Mouse (Mus musculus) CD4-positive, CD25-positive, alpha-beta regulatory T cell, adult 2 months (primary cell): ENCODE data around the gene Map4k5.

ENCODE experiments used
- DNase-seq: peaks from one replicate; pipeline ENCODE4 v3.0.0-alpha.2; 2012; ENCODE audit warnings: low read depth, low spot score

Map4k5 gene

DNA sequence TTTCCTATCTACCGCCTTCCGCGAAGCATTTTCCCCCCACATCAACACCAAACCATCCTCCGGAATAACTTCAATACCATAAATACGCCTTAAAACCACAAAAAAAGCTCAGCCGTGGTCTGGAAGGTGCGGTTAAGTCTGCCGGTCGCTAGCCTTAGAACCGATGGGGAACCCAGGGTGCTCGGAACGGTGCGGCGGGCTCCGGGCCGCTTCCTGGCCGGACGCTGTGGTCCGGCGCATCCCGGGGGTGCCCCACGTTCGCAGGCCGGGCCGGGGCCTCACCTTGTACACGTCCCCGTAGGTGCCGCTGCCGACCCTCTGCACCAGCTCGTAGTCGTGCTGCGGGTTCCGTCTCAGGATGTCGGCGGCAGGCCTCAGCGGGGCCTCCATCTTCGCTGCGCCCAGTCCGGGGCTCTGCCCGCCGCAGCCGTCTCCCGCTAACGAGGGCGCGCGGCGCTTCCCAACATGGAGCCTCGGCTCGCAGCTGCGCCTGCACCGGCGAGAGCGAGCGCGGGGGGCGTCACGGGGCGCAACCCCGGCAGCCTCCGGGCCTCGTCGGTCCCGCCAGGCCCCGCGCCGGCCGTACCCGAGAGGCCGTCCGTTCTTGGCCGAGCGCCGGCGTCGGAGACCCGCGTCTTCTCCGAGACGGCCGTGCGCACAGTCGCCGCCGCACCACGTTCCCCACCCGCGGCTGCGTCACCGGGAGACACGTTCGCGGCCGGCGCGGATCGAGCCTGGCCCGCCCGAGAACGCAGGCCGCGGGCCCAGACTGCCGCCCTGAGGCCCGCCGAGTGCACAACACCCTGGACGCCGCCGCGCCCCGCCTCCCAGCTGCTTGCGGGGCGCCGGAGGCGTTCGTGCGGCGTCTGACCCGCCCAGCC, at the start of gene Map4k5, which contains the start of gene Atl1:
Map4k5 (minus strand) TSS at position 830 of the 881 bp plus-strand sequence.
Atl1 (plus strand) TSS at position 244 of the 881 bp plus-strand sequence.
- peak; percentile 91 for DNase-seq

DNA sequence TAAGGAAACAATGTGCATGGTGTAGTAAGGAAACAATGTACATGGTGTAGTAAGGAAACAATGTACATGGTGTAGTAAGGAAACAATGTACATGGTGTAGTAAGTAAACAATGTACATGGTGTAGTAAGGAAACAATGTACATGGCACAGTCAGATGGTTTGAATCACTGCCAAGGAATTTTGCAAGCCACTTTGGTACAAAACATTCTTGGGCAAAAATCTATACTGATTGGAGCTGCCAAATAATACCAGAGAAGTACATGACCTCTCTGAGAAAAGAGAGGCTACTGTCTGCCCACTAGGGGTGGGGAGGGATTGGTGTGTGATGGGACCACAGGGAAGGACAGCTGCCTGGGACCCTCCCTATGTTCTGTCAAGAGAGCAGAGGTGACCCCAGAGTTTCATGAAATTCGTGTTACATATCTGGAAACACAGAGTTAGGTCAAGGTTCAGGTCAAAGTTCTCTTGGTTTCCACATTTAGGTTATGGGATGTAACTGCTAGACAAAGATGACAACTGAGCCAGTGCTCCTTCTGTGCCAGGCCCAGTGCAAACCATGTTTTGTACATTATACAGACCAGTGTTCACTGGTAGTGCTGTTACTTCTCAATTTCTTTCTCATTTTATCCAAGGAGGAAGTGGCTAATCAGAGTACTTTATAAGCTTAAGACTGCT, 48.8 kb upstream of the Map4k5 start:
- no peak for DNase-seq

DNA sequence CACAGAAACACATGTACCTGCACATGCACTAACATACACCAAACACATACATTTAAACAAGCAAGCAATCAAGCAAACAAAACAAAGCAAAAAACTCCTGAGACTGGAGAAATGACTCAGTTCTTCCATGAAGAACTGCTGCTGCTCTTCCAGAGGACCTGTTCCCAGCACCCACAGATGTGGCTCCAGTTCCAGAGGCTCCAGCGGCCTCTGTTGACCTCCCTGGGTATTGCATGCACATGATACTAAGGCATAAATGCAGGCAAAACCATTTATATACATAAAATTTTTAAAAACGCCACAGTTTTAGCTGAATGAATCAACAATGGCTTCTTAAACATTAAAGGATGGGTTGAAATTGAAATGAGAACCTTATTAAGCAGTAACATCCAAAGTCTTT, 46.3 kb upstream of the Map4k5 start:
- DNase-seq = peak; percentile 11

DNA sequence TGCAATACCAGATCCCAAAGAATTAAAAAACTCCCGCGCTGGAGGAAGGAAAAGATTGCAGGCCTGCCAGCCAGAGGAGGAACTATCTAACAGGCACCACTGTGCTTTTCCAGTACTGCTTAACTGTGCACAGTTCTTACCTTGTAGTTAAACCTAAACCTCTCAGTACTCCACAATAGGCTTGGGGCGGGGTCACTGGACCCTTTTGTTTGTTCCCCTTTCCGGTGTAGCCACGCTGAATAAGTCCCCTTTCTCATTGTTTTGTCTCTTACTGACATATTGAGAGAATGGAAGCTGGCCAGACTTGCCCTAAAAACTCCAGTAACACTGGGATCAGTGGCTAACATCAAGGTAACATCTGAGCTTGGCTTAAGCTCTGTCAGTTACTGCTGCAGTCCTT, 44.7 kb upstream of the Map4k5 start:
- DNase-seq = no peak

DNA sequence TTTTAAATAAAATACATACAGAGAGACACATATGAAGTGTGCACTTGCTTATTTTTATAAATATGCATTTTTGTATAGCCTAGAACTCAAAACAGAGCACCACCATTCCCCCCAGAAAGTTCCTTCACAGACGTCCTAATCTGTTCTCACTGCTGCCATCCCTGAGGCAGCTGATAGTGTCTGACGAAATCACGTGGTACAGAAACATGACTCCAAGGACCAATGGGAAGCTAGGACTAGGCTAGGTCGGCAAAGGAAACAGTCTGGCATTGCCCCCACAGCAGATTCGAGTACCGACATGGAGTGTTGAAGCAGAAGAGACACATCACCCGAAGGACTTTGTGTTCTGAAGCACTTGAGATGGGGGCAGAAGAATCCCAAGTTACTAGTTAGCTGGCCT, 33.7 kb upstream of the Map4k5 start:
- DNase-seq = no peak

DNA sequence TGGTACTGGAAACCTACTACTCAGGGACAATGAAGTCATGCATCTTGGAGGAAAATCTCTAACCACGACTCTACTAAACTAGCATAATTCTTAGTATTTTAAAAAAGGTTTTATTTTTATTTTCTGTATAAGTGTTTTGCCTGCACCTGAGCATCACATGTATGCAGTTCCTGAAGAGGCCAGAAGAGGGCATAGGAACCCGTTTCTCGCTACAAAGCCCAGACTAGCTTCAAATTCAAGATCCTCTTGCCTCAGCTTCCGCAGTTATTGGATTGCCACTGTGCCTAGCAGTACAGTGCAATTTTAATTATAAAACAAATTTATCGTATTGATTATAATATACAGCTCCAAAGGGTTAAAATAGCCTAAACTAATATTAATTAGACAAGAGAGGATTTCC, 31.0 kb upstream of the Map4k5 start:
- peak; percentile 80 for DNase-seq

DNA sequence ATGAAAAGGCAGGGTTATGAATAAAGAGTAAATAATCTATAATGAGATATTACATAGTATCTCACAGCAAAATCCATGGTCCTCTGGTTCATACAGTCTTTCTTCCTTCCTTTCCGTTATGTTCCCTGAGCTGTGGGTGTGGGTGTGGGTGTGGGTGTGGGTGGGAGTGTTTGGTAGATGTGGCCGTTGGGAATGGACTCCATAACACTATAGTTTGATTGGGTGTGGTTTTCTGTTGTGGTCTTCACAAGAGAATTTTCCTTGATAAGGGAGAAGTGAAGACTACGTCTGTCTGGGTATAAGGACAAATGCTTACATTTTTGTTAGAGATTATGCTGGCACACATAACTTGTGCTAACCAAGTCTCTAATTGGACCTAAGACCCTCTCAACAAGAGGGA, 30.6 kb upstream of the Map4k5 start:
- no peak for DNase-seq

DNA sequence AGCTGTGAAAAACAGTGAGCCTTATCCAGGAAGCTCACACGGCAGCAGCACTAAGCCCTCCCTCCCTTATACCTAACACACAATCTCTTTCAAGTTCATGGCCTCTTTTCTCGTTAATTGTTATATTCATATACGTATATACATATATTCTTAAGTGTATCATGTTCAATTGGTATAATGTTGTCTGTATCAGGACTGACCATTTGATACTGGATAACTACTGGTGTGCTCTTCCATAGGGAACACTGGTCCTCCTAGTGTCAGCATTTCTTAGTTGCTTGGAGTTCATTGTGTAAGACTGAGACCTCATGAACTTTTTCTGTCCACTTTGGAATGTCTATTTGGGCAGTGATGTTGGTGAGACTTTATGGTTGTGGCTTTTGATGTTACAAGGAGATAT, 30.1 kb upstream of the Map4k5 start:
- DNase-seq = no peak

DNA sequence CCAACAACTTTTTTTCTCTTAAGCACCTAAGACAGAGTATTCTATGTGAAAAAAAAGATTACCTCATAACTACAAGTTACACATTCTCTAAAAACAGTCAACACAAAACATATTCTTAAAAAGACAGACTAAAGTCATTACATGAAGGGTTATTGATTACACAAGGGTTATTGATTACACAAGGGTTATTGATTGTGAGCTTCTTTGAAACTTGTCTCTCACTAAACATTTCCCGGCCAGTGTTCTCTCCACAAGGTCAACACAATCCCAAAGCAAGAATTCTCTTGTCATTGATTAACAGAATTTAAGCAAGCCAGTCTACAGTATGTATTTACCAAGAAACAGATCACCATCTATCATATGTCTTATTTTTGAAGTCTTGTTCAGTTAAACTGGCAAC, 29.1 kb upstream of the Map4k5 start:
- DNase-seq = no peak

DNA sequence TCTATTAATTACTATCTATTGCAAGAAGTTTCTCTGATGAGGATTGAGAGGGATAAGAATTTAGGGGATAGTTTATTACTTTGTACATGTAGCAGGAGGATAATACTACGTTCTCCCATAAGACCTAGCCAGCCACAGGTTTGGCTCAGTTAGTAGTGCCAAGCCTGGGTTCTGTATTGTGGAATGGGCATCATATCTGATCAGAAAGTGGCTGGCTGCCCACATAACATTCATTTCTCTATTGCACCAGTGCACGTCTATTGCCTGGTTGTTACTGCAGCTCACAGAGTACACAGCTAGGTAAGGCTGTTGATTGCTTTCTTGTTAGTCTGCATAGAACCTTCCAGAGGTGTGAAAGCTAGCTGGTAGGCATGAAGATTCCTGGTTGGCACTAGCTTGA, 24.9 kb upstream of the Map4k5 start:
- DNase-seq = no peak

DNA sequence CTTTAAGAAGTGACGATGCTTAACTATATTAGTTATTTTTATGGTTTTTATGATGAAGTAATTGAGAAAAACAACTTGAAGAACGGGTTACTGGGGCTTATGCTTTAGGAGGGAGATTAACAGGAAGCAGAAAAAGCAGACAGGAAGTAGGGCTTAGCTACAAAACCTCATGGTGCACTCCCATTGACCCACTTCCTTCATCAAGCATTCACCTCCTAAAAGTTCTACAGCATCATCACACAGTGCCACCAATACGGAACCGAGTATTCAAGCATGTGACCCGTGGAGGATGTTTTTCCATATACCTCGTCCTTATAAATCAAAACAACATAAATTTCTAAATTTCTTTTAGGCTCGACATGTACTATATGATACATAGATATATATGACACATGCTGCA, 19.7 kb upstream of the Map4k5 start:
- peak; percentile 25 for DNase-seq

DNA sequence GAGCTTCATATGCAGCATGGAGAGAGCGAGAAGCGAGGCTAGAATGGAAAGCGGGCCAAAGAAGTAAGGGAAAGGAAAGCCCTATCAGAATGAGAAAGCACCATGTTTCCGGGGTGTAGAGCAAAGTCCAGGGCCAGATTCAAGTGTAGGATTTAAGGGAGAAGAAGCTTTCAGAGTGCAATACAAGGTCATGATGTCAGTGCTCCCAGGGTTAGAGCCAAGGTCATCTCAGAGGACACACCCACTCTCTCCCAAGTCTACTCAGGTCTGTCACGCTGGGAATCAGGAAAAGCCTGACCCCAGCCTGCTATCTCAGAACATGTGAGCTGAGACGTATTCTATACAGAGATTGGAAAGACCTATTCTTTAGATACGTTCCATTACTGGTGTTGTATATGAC, 18.9 kb upstream of the Map4k5 start:
- no peak for DNase-seq

DNA sequence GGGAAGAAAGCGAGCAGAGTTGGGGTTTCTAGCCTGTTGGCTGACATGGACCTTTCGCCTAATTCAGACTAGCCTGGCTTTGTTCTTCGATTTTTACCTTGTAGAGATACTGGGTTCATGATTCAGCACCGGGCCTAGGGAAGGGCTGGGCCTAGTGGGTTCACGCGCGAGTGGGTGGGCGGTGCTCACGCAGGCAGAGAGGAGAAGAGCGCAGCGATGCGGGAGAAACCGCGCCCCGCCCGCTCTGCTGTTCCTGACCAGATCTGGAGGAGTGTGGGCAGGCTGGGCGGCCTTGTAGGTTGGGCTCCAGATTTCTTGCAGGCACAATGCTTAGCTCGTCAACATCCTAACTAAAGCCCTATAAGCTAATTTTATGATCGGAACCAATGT, 15.5 kb upstream of the Map4k5 start:
- DNase-seq = no peak

DNA sequence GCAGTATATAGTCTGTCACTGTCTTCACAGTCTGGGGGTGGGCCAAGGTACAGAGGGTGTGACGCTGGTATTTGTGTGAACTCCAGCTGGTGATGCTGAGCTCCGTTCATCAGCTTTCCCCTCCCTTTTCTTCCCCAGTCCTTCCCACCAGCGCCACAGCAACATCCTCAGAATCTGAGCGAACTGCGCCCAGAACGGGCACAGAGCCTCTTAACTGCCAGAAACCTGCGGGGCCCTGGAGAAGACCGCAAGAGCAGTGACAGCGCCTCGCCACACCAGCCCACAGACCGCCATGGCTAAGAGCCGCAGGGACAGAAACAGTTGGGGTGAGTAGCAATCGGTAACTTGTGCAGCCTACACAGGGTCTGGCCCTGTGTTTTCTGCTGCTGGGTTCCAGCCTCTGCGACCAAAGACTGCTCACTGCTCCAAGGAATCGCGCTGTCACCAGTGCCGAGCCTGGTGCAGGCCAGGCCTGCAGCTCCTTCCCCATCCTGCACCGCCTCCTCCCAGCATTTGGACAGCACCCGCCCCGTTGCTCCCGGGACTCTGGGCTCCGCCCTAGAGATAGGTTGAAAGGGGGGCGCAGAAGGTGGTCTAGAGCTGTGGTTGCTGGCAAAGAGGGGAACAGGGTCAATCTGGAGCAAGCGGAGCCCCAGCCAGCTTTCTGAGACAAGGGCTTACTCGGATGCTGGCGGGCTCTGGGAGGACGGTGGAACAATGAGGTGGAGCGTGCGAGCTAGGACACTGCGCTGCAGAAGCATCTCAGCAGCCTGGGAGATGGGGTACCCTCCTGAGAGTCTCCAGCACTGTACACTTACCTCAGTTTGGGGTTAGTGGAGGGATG, 14.9 kb upstream of the Map4k5 start:
- no peak for DNase-seq

DNA sequence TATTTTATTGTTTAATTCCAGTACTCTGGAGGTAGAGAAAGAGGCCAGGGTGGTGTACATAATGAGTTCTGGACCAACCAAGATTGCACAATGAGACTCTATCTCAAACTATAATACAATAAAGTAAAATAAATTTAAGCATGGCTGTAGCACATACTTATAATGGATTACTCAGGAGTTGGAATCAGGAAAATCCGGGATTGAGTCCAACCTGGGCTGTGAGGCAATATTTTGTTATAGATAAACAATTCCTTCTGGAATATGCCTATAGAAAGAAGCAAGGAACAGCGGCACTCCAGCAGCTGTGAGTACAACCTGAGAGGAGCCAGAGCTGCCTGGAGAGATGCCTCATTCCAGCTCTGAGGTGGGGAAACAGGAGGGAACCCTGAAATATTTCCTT, 12.0 kb upstream of the Map4k5 start:
- no peak for DNase-seq

DNA sequence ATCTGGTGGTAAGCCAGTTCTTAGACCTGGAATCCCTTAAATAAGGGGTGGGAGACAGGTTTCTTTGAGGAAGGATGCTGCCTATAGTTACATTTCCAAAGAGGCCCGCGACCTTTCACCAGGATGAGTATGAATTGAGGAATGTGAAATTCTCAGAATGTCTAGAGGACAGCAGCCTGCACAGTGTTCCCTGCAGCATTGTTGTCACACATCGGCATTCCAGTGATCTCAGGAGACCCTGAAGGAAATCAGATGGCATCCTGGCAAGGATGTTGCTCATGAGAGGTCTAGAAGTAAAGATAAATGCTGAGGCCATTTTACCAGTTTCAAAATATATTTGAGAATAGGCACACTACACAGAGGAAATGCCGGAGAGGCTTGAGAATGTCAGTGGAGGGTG, 5.1 kb upstream of the Map4k5 start:
- DNase-seq = no peak

DNA sequence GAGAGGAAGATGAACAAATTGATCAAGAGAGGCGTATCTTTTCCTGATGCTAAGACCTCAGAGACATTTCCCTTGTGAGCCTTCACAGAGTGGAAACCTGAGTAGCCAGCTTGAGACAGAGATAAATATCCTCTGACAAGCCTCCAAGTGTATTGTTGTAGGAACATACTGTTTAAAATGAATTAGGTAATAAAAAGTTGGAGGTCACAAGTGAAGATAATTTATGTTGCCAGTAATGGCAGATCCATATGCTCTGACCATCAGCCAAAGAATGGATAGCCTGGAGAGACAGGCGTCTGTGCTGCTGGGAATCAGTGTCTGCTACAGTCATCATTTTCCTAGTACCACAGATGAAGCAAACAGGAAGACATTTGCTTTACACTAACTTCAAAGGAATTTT, 2.0 kb upstream of the Map4k5 start:
- DNase-seq = no peak

DNA sequence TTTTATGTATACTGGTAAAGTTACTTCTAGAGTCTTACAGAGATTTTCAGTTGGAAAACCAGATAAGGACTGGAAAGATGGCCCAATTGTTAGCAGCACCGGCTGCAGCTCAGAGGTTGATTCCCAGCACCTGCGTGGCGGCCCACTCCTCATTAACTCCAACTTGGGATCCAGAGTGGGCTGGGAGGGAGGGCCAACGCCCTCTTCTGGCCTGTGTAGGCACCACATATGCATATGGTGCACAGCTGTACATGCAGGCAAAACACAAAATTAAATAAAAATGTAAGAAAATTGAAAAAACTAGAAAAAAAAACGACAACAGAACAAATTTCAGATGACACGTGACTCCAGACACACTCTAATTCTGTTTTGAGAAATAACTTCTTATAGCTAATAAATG, 927 bp upstream of the Map4k5 start:
- DNase-seq = peak; percentile 38

DNA sequence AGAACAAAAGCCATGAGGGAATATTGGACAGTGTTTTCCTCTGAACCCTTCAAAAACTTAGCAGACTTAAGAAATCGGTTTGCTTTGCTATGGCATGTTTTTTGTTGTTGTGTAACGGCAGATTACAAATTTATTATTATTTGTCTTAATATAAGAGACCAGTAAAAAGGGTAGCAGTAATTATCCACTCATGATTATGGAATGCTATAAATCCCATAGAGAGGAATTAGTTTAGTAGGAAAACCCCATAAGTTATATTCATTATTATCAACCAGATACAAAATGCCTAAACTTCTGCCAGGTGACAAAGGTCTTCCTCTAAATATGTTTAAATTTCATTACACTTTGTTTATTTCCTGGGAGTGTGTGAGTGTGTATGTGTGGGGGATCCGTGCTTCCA, 1.3 kb downstream of the Map4k5 start:
- DNase-seq = no peak

DNA sequence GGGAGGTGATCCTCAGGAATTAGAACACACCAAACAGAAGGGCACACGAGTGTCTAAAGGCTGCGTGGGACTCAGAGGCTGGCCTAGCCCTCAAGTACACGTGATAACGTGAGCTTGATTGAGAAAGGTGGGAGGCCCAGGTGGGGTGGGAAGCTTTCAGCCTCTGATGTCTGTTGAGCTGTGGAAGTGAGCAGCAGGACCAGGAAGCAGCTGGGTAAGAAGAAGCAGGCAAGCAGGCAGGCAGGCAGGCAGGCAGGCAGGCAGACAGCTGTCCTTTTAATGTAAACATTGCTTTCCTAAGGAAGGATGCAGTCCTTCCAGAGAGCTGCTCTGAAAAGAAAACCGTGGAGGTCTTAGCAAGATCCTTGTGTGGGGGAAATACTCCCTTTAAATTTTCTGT, 2.5 kb downstream of the Map4k5 start:
- no peak for DNase-seq

DNA sequence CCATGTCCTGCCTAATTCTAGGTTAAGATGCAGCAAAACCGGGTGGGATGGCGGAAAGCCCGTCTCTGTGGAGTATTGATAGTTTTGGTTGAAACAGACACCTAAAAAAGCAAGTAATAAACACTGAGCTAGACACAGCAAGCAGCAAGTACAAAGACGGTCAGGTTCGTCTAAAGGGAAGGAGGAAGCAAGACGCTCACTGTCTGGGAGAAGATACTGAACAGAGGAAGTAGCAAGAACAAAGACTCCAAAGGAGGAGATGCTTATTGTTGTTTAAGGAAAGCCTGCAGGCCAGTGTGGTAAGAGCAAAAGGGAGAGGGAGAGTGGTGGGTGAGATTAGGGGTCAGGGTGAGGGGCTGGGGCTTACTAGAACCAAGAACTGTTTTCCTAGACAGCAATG, 2.9 kb downstream of the Map4k5 start:
- DNase-seq = no peak

DNA sequence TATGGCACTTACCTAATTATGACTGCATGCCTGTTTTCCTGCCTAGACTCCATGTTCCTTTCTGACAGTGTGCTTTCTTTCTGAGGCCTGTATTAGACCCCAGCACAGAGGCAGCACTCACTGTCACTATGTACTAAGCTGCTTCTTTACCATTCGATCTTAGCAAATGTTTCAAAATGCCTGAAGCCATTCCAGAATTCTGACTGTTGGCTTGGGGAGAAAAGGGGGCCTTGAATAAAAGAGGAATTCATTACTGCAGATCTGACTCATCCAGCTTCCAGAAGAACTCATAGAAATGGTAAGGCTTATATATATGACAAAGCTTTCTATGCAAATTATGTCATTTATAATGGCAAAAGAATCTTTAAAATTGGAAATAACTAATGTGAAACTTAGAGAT, 4.7 kb downstream of the Map4k5 start:
- DNase-seq = no peak
